Mouse (Mus musculus) midbrain, embryonic 13.5 days (tissue): ENCODE measurements around the gene March5. TPM values are rescaled to one million over a fixed set of nuclear protein-coding genes. Genes with fewer than 3 reads are reported as not detected.

Experiments
- polyA plus RNA-seq: library from polyadenylated mRNA; unstranded; fragments of >200 nt; fragmentation: Nextera tagmentation; extraction: Ambion mirVana; gene quantifications from 2 replicates; pipeline ENCODE4 v1.2.1, GENCODE M21; 2015

March5 gene
- polyA plus RNA-seq, 1 experiment from 2014 or later: 126 TPM

Other genes with a start within 250 kb of the March5 start
- 7.7 and 11.0 TPM in 2 replicates for gene Cpeb3, start 1.1 kb downstream of the March5 start, polyA plus RNA-seq
- gene Ide, start 130.3 kb downstream of the March5 start, polyA plus RNA-seq: 34.2 and 34.4 TPM in 2 replicates
- gene Kif11, start 168.9 kb downstream of the March5 start, polyA plus RNA-seq: 27.1 and 29.0 TPM in 2 replicates
- gene Hhex, start 227.3 kb downstream of the March5 start, polyA plus RNA-seq: 4.9 and 5.1 TPM in 2 replicates